Mouse (Mus musculus): ENCODE results near the gene Pprc1.

Gene Pprc1

DNA sequence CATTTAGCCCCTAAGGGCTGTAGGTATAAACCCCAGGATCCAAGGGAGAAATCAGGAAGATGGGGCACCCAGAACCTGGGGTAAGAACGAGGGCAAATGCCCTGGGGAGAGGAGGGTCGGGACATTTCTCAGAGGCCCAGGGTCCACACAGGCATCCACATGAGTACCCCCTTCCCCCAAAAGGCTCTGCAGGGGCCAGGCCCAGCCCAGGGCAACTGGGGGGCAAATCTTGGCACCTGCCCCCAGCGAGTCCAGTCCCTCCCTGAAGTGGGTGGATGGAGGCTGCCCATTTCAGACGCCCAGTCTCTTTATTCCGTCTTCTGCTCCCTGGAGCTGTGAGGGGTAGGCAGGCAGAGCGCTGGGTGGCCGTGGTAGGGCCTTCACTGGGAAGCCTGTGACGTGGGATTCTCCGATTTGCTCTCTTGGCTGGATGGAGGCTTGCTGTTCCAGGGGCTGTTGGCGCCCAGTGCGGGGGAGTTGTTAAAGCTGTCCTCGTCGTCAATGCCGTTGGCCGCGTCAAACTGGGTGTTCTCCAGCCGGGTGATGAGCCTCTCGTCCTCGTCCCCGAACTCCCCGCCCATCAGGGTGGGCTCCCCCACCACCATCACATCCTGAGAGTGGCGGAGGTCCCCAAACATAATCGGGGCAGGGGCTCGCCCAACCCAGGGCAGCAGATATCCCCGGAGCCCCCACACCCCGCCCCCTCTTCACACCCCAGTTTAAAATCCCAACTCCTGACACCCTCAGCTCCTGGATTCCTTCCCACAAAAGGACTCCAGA is 11.8 kb upstream of the Pprc1 start:
- no peak for DNase-seq (ENCODE audit: extremely low read depth, insufficient read length, low spot score)

- DNase-seq (ENCODE audit: extremely low read depth, insufficient read length, low spot score) = no peak
Observed at GRCm38 (mm10) chr19:46033911-46034310, 10.8 kb upstream of the Pprc1 start.

DNA sequence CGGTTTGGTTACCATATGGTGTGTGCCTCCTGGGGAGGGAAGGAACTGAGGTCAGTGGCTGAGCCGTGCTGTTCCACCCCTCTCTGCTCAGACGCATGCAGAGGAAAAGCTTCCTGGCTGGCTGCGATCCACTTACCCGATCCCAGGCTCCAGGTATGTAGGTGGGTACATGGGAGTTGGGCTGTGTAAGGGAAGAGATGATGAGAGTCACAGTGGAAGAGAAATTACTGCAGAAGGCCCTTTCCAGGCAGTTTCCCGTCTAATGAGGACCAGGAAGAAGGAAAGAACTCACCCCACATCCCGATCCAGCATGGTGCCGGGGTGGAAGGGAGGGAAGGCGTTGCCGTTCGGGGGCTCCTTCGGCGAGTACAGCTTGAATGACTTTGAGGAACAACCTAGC is 8.7 kb upstream of the Pprc1 start:
- DNase-seq (ENCODE audit: extremely low read depth, insufficient read length, low spot score) = no peak

DNA sequence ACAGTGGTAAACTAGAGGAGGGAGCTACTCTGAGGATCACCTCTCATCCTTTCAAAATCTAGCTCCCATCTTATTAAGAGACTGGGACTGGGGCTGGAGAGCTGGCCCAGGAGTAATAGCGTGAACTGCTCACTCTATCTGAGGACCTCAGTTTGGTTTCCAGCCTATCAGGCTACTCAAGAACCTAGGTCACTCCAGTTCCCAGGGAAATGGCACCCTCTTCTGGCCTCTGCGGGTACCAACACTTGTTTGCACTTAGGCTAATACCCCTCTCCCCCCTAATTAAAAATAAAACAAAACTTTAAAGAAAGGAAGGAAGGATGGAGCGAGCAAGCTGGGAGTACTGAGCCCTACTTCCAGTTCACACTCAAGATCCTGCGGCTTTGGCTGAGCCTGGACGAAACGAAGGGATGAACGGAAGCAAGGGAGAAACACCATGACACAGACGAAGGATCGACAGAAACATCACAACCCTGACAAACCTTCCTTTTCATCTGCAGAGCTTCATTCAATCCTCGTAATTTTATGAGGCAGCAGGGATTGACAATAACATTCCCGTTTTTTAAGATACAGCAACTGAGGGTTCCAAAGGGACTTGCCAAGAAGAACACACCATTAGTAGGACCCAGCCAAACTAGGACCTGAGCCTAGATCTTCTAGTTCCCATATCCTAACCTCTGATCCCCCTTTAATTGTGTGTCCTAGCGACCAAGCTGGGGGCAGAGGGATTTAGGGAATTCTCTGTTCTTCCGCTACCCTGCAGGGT is 8.0 kb upstream of the Pprc1 start:
- no peak for DNase-seq (ENCODE audit: extremely low read depth, insufficient read length, low spot score)

- no peak for DNase-seq (ENCODE audit: extremely low read depth, insufficient read length, low spot score)
Observed at GRCm38 (mm10) chr19:46037243-46037924, 7.3 kb upstream of the Pprc1 start.

GRCm38 (mm10) chr19:46037925-46038850 is 6.5 kb upstream of the Pprc1 start:
- no peak for DNase-seq (ENCODE audit: extremely low read depth, insufficient read length, low spot score)

- DNase-seq (ENCODE audit: extremely low read depth, insufficient read length, low spot score) = peak; percentile 56
Observed at GRCm38 (mm10) chr19:46038851-46039260, 5.8 kb upstream of the Pprc1 start.

- DNase-seq (ENCODE audit: extremely low read depth, insufficient read length, low spot score) = peak; percentile 87
Observed at GRCm38 (mm10) chr19:46039478-46039877, 5.2 kb upstream of the Pprc1 start.

GRCm38 (mm10) chr19:46040149-46040902 is 4.4 kb upstream of the Pprc1 start:
- no peak for DNase-seq (ENCODE audit: extremely low read depth, insufficient read length, low spot score)

DNA sequence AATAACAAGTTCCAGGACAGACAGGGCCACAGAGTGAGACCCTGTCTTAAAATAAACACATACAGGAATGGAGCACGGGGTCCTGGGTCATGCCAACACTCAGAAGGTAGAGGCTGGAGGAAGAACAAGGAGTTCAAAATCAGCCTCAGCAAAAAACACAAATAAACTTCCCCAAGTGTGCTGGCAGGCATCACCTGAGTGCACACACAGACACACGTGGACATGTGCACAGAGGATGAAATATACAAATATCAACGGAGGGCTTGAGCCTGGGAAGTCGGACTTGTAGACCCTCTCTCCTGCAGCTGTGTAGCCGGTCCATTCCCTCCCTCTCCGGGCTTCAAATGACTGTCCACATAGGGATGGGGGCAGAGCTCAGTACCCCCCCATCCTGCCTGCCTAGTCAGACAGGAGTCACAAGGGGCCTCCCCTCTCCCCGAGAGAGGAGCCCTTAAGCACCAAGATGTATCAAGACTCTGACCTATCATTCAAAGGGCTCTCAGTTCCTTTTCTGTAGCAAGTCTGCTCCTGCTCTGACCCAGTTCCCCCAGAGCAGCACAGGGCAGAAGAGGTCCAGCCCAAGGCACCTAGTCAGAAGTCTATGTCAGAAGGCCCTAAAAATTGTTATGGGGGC is 3.3 kb upstream of the Pprc1 start:
- DNase-seq (ENCODE audit: extremely low read depth, insufficient read length, low spot score) = no peak

- peak; percentile 61 for DNase-seq (ENCODE audit: extremely low read depth, insufficient read length, low spot score)
Observed at GRCm38 (mm10) chr19:46041933-46042475, 2.7 kb upstream of the Pprc1 start.

DNA sequence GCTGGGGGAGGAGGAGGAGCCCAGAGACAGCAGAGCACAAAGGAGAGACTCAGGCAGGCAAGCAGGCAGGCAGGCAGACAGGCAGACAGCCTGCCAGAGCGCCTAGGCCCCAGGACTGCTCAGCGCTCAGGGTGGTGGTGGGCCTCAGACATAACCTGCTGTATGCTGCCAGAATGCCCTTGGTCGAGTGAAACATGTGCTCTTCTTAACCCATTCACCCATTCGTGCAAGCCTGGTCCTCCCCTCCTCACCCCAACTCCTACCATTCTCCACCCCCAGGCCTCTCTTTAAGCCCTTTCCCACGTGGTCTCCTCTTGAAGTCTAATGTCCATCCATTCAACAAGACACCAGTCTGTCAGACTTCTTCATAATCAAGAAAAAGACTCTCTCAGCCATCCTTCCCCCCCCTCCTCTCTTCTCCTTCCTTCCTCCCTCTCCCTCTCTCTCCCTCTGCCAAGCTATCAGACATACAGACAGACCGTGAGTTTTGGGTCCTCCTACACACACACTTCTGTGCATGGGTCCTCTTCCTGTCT is 2.1 kb upstream of the Pprc1 start:
- DNase-seq (ENCODE audit: extremely low read depth, insufficient read length, low spot score) = peak; percentile 31

GRCm38 (mm10) chr19:46043380-46043779 is 1.3 kb upstream of the Pprc1 start:
- no peak for DNase-seq (ENCODE audit: extremely low read depth, insufficient read length, low spot score)

DNA sequence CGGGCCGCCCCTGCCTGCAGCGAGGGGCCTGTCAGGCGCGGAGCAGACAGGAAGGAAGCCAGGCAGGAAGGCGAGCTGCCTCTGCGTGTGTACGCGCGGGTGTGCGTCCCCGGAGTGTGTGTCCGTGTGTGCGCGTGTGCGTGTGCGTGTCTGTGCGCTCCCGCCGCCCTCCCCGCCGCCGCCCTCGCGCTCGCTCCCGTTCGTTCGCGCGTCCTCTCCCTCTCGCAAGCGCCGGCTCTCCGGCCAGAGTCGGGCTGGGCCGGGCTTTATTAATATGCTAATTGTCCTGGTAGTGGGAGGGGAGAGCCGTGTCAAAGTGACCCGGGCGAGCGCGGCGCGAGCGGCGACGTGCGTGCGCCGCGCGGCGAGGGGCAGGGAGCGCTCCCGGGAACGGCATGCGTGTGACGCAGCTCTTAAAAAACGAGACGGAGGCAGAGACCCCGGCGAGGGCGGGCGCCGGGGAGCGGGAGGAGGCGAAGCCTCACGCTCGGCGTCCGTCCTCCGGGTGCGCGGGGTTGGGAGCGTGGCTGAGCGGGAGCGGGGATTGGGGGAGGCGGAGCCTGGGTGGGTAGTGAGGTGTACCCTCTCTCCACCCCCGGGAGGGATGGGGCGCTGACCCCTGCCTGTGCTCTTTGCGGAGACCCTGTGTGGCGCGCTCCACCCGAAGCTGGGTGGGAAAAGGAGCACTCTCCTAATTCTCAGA is 458 bp downstream of the Pprc1 start, which contains the start of gene Ldb1:
Ldb1 (minus strand) TSS at position 222 of the 703 bp plus-strand sequence.
- DNase-seq (ENCODE audit: extremely low read depth, insufficient read length, low spot score) = peak; percentile 96

GRCm38 (mm10) chr19:46045696-46046311 is 1.1 kb downstream of the Pprc1 start:
- no peak for DNase-seq (ENCODE audit: extremely low read depth, insufficient read length, low spot score)

DNA sequence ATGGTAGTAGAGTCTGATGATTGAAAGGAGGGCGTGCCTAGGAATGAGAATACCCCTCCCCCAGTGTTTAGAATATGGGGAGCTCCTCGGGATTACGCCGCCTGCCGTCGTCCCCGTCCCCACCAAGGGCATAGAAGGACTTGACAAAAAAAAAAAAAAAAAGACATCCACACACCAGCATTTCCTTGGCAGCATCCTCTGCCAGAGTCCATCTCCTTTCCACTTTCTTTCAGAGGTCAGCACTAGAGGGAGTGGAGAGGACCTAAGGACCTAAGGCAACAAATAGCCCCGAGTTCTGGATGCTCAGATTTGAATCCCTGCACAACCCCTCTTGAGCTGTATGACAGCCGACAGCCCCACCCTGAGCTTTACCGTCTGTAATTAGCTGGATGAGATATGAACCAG is 1.9 kb downstream of the Pprc1 start:
- DNase-seq (ENCODE audit: extremely low read depth, insufficient read length, low spot score) = no peak

DNA sequence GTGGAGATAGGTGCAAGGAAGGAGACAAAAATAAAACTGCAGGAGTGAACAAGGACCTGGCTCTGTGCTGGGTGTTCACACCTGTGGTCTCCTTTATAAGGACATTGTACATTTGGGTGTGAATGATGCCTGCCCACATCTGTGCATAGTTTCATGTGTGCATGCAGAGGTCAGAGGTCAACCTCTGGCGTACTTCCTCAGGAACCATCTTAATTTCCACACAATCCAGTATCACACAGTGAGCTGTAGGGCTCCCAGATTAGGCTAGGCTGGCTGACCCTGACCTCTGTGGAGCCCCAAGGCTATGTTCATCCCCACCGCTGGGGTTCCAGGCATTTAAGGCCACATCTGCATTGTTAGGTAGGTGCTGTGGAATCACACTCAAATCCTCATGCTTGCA is 2.7 kb downstream of the Pprc1 start:
- no peak for DNase-seq (ENCODE audit: extremely low read depth, insufficient read length, low spot score)

DNA sequence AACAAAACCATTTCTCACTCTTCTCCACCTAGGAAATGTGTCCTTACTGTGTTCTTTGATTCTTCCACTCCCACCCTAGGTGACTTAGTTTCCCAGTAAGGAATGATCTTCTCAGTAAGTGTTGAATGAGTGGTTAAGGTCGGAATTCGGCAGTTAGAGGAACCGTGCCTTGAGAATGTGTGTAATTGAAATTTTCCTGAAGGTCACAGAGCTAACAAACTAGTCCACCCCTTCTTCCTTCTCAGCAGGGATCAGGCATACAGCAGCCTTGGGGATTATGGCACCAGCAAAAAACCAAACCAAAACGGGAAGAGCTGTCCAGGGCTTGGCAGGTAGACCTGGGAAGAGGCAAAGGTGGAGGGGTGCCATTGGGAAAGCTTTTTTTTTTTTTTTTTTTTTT is 4.4 kb downstream of the Pprc1 start:
- DNase-seq (ENCODE audit: extremely low read depth, insufficient read length, low spot score) = no peak

Measured in 3134 (cell line).